Mouse (Mus musculus): ENCODE measurements at regions not wholly inside any gene's neighbourhood (a gene's known extent, or its start where the extent isn't known, plus 50 kb on each side); places are given as distances from the start of the nearest gene placed in this dataset.

DNA sequence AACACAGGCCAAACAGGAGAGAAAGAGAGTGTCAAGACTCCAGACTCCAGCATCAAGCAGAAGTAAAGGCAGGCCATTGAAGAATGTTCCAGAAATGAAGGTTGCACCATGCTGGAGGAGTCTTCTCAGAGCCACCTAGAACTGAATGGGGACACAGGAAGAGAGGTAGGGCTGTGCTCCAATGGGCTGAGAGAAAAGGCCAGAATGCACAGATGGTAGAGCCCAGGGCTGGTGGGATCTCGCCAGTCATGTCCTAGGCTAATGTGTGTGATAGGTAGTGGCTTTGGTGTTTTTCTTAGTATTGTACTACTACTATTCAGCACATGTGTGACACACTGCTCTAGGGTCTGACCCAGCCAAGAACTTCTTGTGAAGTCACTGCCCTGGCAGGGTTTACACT is 117.9 kb downstream of the Vegfa start:
- Histone ChIP-seq H3K27ac (ENCODE audit: insufficient read depth, low read depth, low read length, poor library complexity, severe bottlenecking) (no peak overlapping the region), H3K4me3 (ENCODE audit: insufficient read depth in 1 of 2, low read depth in 1 of 2, low read length in 2 of 2, poor library complexity in 1 of 2, severe bottlenecking in 1 of 2) (no peak overlapping the region), H3K36me3 (ENCODE audit: control insufficient read depth, insufficient read depth, low read length, poor library complexity, severe bottlenecking) (no peaks in the 10 kb centered on the region), H3K9ac (ENCODE audit: insufficient read depth, low read depth, low read length, poor library complexity, severe bottlenecking) (no peak overlapping the region), H3K4me1 (ENCODE audit: control insufficient read depth in 2 of 2, insufficient read depth in 2 of 2, low read length in 2 of 2, poor library complexity in 1 of 2) (peaks cover 8% of the 10 kb centered on the region in 2 experiments; a peak in 3 of 4 replicates), H3K9me3 (ENCODE audit: control insufficient read depth, insufficient read depth, low read depth, low read length) (no peaks in the 10 kb centered on the region)
- in situ Hi-C loops (cut with MboI; ENCODE audit: low sequenced_read_pairs in 2 of 2, unreplicated experiment in 2 of 2) = no loop called here
- DNase-seq (ENCODE audit: low read depth, low spot score) = no peak
- TF ChIP-seq CHD2 (IDR thresholded peaks at IDR 0.05; ENCODE audit: low read depth, low read length) = no peak
- TF ChIP-seq MAFK (IDR thresholded peaks at IDR 0.05; ENCODE audit: insufficient read depth, low read depth, low read length) = no peak
- TF ChIP-seq ZNF384 (IDR thresholded peaks at IDR 0.05; ENCODE audit: low read depth, low read length) = no peak
- no peak for TF ChIP-seq ZC3H11A (IDR thresholded peaks at IDR 0.05; ENCODE audit: borderline replicate concordance, low read depth, low read length)
- no peak for TF ChIP-seq HCFC1 (IDR thresholded peaks at IDR 0.05; ENCODE audit: borderline replicate concordance, insufficient read depth, low read length)

GRCm38 (mm10) chr17:45913671-45914070 is 118.5 kb downstream of the Vegfa start:
- Histone ChIP-seq H3K9me3 (ENCODE audit: control insufficient read depth, insufficient read depth, low read depth, low read length) (no peaks in the 10 kb centered on the region), H3K27ac (ENCODE audit: insufficient read depth, low read depth, low read length, poor library complexity, severe bottlenecking) (no peak overlapping the region), H3K4me3 (ENCODE audit: insufficient read depth in 1 of 2, low read depth in 1 of 2, low read length in 2 of 2, poor library complexity in 1 of 2, severe bottlenecking in 1 of 2) (no peak overlapping the region), H3K36me3 (ENCODE audit: control insufficient read depth, insufficient read depth, low read length, poor library complexity, severe bottlenecking) (no peaks in the 10 kb centered on the region), H3K4me1 (ENCODE audit: control insufficient read depth in 2 of 2, insufficient read depth in 2 of 2, low read length in 2 of 2, poor library complexity in 1 of 2) (peaks cover 6 to 8% of the 10 kb centered on the region in 2 experiments; a peak in 3 of 4 replicates), H3K9ac (ENCODE audit: insufficient read depth, low read depth, low read length, poor library complexity, severe bottlenecking) (no peak overlapping the region)
- TF ChIP-seq CHD2 (IDR thresholded peaks at IDR 0.05; ENCODE audit: low read depth, low read length) (no peak), MAFK (IDR thresholded peaks at IDR 0.05; ENCODE audit: insufficient read depth, low read depth, low read length) (no peak), HCFC1 (IDR thresholded peaks at IDR 0.05; ENCODE audit: borderline replicate concordance, insufficient read depth, low read length) (no peak), ZNF384 (IDR thresholded peaks at IDR 0.05; ENCODE audit: low read depth, low read length) (no peak), ZC3H11A (IDR thresholded peaks at IDR 0.05; ENCODE audit: borderline replicate concordance, low read depth, low read length) (no peak)
- DNase-seq (ENCODE audit: low read depth, low spot score) = no peak
- in situ Hi-C loops (cut with MboI; ENCODE audit: low sequenced_read_pairs in 2 of 2, unreplicated experiment in 2 of 2) = no loop called here

- H3K4me3 ChIP-seq (ENCODE audit: insufficient read depth in 1 of 2, low read depth in 1 of 2, low read length in 2 of 2, poor library complexity in 1 of 2, severe bottlenecking in 1 of 2) = no peak overlapping the region
- no peak overlapping the region for H3K9ac ChIP-seq (ENCODE audit: insufficient read depth, low read depth, low read length, poor library complexity, severe bottlenecking)
- H3K9me3 ChIP-seq (ENCODE audit: control insufficient read depth, insufficient read depth, low read depth, low read length) = no peaks in the 10 kb centered on the region
- in situ Hi-C loops (cut with MboI; ENCODE audit: low sequenced_read_pairs in 2 of 2, unreplicated experiment in 2 of 2) = no loop called here
- no peak overlapping the region for H3K27ac ChIP-seq (ENCODE audit: insufficient read depth, low read depth, low read length, poor library complexity, severe bottlenecking)
- H3K4me1 ChIP-seq (ENCODE audit: control insufficient read depth in 2 of 2, insufficient read depth in 2 of 2, low read length in 2 of 2, poor library complexity in 1 of 2) = peaks cover 3 to 7% of the 10 kb centered on the region in 2 experiments; a peak in 2 of 4 replicates
- TF ChIP-seq ZC3H11A (IDR thresholded peaks at IDR 0.05; ENCODE audit: borderline replicate concordance, low read depth, low read length) (no peak), CHD2 (IDR thresholded peaks at IDR 0.05; ENCODE audit: low read depth, low read length) (no peak), MAFK (IDR thresholded peaks at IDR 0.05; ENCODE audit: insufficient read depth, low read depth, low read length) (no peak), ZNF384 (IDR thresholded peaks at IDR 0.05; ENCODE audit: low read depth, low read length) (no peak), HCFC1 (IDR thresholded peaks at IDR 0.05; ENCODE audit: borderline replicate concordance, insufficient read depth, low read length) (no peak)
- no peak for DNase-seq (ENCODE audit: low read depth, low spot score)
- no peaks in the 10 kb centered on the region for H3K36me3 ChIP-seq (ENCODE audit: control insufficient read depth, insufficient read depth, low read length, poor library complexity, severe bottlenecking)
Measured at GRCm38 (mm10) chr17:45912165-45912564, 120.0 kb downstream of the Vegfa start.

GRCm38 (mm10) chr17:45911201-45911731 is 120.9 kb downstream of the Vegfa start:
- Histone ChIP-seq H3K9me3 (ENCODE audit: control insufficient read depth, insufficient read depth, low read depth, low read length) (no peaks in the 10 kb centered on the region), H3K4me3 (ENCODE audit: insufficient read depth in 1 of 2, low read depth in 1 of 2, low read length in 2 of 2, poor library complexity in 1 of 2, severe bottlenecking in 1 of 2) (no peak overlapping the region), H3K9ac (ENCODE audit: insufficient read depth, low read depth, low read length, poor library complexity, severe bottlenecking) (no peak overlapping the region), H3K27ac (ENCODE audit: insufficient read depth, low read depth, low read length, poor library complexity, severe bottlenecking) (no peak overlapping the region), H3K4me1 (ENCODE audit: control insufficient read depth in 2 of 2, insufficient read depth in 2 of 2, low read length in 2 of 2, poor library complexity in 1 of 2) (peaks cover 5 to 7% of the 10 kb centered on the region in 2 experiments; a peak in 2 of 4 replicates), H3K36me3 (ENCODE audit: control insufficient read depth, insufficient read depth, low read length, poor library complexity, severe bottlenecking) (no peaks in the 10 kb centered on the region)
- in situ Hi-C loops (cut with MboI; ENCODE audit: low sequenced_read_pairs in 2 of 2, unreplicated experiment in 2 of 2) = no loop called here
- TF ChIP-seq MAFK (IDR thresholded peaks at IDR 0.05; ENCODE audit: insufficient read depth, low read depth, low read length) (no peak), ZC3H11A (IDR thresholded peaks at IDR 0.05; ENCODE audit: borderline replicate concordance, low read depth, low read length) (no peak), HCFC1 (IDR thresholded peaks at IDR 0.05; ENCODE audit: borderline replicate concordance, insufficient read depth, low read length) (no peak), CHD2 (IDR thresholded peaks at IDR 0.05; ENCODE audit: low read depth, low read length) (no peak), ZNF384 (IDR thresholded peaks at IDR 0.05; ENCODE audit: low read depth, low read length) (no peak)
- no peak for DNase-seq (ENCODE audit: low read depth, low spot score)
